Mouse (Mus musculus): Measurements from ENCODE around the gene Zfp668.
A peak's percentile ranks its signal among the peaks of the same experiment; 100 is the strongest.

DNA sequence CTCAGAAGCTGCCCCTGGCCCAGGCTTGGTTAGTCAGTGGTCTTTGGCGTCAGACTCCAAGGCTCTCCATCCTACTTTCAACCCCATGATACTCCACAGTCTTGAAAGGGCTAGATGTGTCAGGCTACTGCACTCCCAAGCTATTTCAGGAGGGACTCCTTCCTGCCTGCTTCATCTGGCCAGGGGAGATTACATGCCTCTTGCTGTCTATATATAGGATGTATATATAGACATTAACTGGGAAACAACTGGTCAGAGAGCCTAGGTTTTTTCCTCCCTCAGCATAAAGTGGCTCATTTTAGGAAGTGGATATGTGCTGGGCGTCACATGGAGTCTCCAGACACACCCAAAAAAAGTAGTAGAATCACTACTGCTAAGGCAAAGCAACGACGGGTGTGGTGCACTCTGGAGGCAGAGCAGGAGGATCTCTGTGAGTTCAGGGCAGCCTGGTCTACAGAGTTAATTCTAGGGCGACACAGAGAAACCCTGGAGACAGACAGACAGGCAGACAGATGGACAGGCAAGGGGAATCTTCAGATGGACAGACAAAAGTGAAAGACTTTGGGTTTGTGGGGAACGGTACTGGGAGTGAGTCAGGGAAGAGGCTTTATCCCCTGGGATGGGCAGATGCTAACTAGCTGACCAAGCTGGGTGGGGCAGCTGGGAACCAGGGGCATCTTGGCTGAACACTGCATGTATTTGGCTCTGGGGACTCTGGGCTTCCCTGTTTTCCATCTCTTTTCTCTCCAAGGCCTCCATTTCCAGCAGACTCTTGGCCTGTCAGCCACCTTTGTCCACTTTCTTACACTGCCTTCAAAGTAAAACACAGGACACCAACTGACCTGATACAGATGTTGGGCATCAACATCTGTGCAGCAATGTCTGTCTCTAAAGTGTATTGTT lies 26.4 kb downstream of the Zfp668 start:
- TF ChIP-seq CTCF (IDR thresholded peaks at IDR 0.05; ENCODE audit: control insufficient read depth, insufficient read depth, insufficient read length) (no peak), MAX (IDR thresholded peaks at IDR 0.05) (no peak), CEBPB (IDR thresholded peaks at IDR 0.05; ENCODE audit: low read depth) (no peak), USF1 (IDR thresholded peaks at IDR 0.05; ENCODE audit: low read depth) (peak; percentile 37)
